Mouse (Mus musculus) kidney, embryonic 15.5 days (tissue): Measurements from ENCODE around the gene Laptm4a. TPM values are rescaled to one million over a fixed set of nuclear protein-coding genes. Genes with fewer than 3 reads are reported as not detected.

Experiments
- ATAC-seq: fragments of 200-750 bp; cut with Nextera tagmentation; replicated peaks from 2 replicates; pipeline ENCODE4 v1.8.0; 2017; ENCODE audit warnings: moderate TSS enrichment; ENCODE audit not compliant: low FRiP score
- H3K27ac ChIP-seq: fragments of 300-500 bp; sonication (generic); 2 replicates; pipeline ENCODE4 v1.5.1; 2015; ENCODE audit warnings: mild to moderate bottlenecking, inconsistent platforms
- H3K27me3 ChIP-seq: fragments of 300-500 bp; sonication (generic); 2 replicates; pipeline ENCODE4 v1.6.1; 2015; ENCODE audit warnings: inconsistent platforms
- H3K36me3 ChIP-seq: fragments of 300-500 bp; sonication (generic); 2 replicates; pipeline ENCODE4 v1.6.1; 2015; ENCODE audit warnings: inconsistent platforms
- H3K4me1 ChIP-seq: fragments of 300-500 bp; sonication (generic); 2 replicates; pipeline ENCODE4 v1.6.1; 2015; ENCODE audit warnings: inconsistent platforms
- H3K4me2 ChIP-seq: fragments of 300-500 bp; sonication (generic); 2 replicates; pipeline ENCODE4 v1.6.1; 2015; ENCODE audit warnings: moderate library complexity, mild to moderate bottlenecking, inconsistent platforms
- H3K4me3 ChIP-seq: fragments of 300-500 bp; sonication (generic); replicated peaks from 2 replicates; pipeline ENCODE4 v1.5.1; 2015; ENCODE audit warnings: mild to moderate bottlenecking, inconsistent platforms
- H3K9ac ChIP-seq: fragments of 300-500 bp; sonication (generic); 2 replicates; pipeline ENCODE4 v1.6.1; 2015; ENCODE audit warnings: mild to moderate bottlenecking, inconsistent platforms
- H3K9me3 ChIP-seq: fragments of 300-500 bp; sonication (generic); replicated peaks from 2 replicates; pipeline ENCODE4 v1.6.1; 2016; ENCODE audit warnings: inconsistent platforms
- WGBS: fragments of 180-500 bp; shearing (Covaris S2); methylation state at CpG from one replicate; pipeline ENCODE4 v1.1.7; 2015; ENCODE audit warnings: mixed read lengths; 5-methylcytosine and 5-hydroxymethylcytosine counted together
- polyA plus RNA-seq: library from polyadenylated mRNA; unstranded; fragments of >200 nt; fragmentation: Nextera tagmentation; extraction: Ambion mirVana; gene quantifications from 2 replicates; pipeline ENCODE4 v1.2.1, GENCODE M21; 2015

Laptm4a gene
- polyA plus RNA-seq, result 338 and 401 TPM in 2 replicates

DNA sequence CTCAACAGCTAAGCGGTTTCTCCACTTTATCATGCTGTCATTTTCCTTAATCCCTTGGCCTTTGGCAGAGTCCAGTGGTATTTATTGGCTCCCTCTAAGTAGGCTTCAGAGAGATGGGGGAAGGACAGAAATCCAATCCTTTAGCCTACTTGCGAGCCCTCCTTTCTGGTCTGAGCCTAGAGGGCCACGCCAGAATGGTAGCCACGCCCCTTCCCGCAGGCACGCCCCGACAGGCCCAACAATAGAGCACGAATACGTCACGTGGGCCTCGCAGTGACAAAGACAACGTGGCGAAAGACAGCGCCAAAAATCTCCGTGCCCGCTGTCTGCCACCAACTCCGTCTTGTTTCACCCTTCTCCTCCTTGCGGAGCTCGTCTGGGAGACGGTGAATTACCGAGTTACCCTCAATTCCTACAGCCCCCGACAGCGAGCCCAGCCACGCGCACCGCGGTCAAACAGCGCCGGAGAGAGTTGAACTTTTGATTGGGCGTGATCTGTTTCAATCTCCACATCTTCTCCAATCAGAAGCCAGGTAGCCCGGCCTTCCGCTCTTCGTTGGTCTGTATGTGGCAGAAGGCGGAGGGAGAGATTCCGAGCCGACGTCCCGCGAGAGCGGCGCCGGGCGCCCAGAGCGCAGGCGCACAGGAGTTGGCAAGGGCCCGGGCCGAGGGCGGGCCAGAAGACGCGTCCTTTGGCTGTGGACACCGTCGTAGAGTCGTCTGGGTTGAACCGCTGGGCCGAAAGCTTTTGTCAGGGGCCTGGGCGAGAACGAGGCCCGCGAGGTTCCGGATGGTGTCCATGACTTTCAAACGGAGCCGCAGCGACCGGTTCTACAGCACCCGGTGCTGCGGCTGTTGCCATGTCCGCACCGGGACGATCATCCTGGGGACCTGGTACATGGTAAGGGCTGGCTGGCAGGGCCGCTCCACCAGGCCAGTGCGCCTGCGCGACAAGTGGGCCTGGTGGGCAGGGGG is at the start of gene Laptm4a:
TSS of gene Laptm4a (plus strand) at position 271 of the 975 bp plus-strand sequence.
- WGBS, result under 1% methylated on average over 73 of the region's 73 CpGs
- ATAC-seq, result peak; percentile 99

DNA sequence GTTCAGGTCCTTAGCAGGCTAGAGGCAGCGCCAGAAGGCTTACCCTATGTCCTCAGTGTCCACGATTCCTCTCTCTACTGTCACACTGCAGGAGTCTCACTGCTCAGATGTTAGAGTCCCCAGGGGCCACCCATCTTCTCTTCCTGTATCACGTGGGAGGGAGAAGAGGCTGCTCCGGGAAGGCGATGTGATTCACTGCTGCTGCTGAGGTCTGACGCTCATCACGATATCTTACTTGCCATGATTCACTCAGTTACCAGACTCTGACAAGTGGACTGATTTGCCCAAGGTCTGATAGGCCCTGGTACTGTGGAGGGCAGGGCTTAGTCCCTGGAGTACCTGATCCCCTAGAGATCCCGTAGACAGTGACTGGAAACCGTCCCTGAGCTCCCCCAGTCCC is 45.9 kb upstream of the Laptm4a start:
- no peak for ATAC-seq
- Histone ChIP-seq H3K4me3 (no peak overlapping the region), H3K9ac (no peak overlapping the region), H3K36me3 (no peaks in the 10 kb centered on the region), H3K27me3 (no peaks in the 10 kb centered on the region), H3K27ac (no peak overlapping the region), H3K9me3 (no peaks in the 10 kb centered on the region), H3K4me1 (peaks cover 10% of the 10 kb centered on the region), H3K4me2 (no peak overlapping the region)
- 79% methylated on average over 9 of the region's 9 CpGs for WGBS

More for the DNA sequence above, at the start of gene Laptm4a:
- H3K9me3 ChIP-seq, result no peaks in the 10 kb centered on the region
- peaks cover 35% of the 10 kb centered on the region for H3K4me1 ChIP-seq
- H3K4me2 ChIP-seq, result peak within 1 kb of the TSS; percentile 69
- no peaks in the 10 kb centered on the region for H3K27me3 ChIP-seq
- H3K27ac ChIP-seq, result peak within 1 kb of the TSS; percentile 99
- H3K36me3 ChIP-seq, result peaks cover 14% of the 10 kb centered on the region; the same call in 1 of the 2 replicates
- peak within 1 kb of the TSS; percentile 76 for H3K4me3 ChIP-seq
- H3K9ac ChIP-seq, result peak within 1 kb of the TSS; percentile 86

DNA sequence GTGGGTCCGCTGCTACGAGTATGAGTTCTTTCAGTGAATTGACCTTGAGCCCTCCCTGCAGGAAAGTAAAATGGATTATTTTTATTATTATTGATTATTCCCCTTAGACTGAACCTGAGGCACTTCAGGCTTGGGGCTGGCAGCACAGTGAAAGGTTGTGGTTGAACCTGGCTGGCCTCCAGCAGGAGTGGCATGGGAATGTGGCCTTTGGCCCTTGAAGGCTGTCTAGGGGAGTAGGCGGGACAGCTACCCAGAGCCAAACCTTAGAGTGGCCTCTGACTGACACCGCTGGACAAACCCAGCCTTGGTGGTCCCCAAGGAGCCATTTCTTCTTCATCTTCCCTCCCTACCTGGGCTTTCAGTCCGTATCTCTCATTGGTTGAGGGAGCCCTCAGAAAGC is 44.6 kb upstream of the Laptm4a start:
- no peaks in the 10 kb centered on the region for H3K27me3 ChIP-seq
- no peak overlapping the region for H3K27ac ChIP-seq
- WGBS, result 67% methylated on average over 5 of the region's 5 CpGs
- H3K4me1 ChIP-seq, result peaks cover 10% of the 10 kb centered on the region
- no peaks in the 10 kb centered on the region for H3K9me3 ChIP-seq
- no peak overlapping the region for H3K4me3 ChIP-seq
- no peak overlapping the region for H3K9ac ChIP-seq
- ATAC-seq, result 0 out of 2 replicates have a peak, but pooled peaks have one; percentile 22
- no peak overlapping the region for H3K4me2 ChIP-seq
- no peaks in the 10 kb centered on the region for H3K36me3 ChIP-seq

DNA sequence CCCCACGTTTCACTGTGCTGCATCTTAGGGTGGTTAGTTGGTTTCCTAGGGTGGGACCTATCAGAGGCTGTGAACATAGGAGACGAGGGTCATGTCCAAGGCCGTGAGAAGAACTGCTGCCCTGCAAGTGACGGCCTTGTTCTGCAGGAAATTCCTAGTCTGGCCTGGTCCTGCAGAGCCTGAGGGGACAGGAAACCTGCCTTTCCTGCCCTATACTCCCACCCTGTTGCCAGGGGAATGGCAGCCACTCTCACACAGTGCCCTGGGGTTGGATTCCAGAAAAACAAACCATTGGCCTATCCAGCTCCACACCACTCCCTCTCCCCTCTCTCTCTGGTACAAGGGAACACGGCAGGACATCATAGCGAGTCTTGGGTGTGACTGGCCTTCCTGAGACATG is 44.1 kb upstream of the Laptm4a start:
- 64% methylated on average over 6 of the region's 6 CpGs for WGBS

DNA sequence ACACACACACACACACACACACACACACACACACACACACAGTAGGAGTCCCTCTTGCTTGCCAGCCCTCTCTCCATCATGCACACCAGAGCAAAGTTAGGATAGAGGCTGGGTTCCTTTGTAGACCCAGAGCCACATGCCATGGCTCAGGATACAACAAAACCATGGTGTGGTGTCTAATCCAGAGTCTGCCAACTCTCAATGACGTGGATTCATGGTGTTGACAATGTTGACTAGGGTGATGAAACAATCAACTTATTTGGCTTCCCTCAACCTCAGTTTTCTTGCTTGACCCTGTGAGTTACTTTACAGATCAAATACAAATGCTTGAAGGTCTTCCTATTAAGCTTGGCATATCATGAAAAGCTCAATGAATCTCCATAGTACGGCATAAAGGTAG is 42.7 kb upstream of the Laptm4a start:
- Histone ChIP-seq H3K27me3 (no peaks in the 10 kb centered on the region), H3K4me1 (peaks cover 10% of the 10 kb centered on the region), H3K9me3 (no peaks in the 10 kb centered on the region), H3K27ac (no peak overlapping the region), H3K9ac (no peak overlapping the region), H3K36me3 (no peaks in the 10 kb centered on the region), H3K4me2 (no peak overlapping the region), H3K4me3 (no peak overlapping the region)
- no peak for ATAC-seq
- WGBS, result 93% methylated on average over 2 of the region's 2 CpGs

More for the DNA sequence above, 44.1 kb upstream of the Laptm4a start:
- H3K9ac ChIP-seq, result no peak overlapping the region
- no peak overlapping the region for H3K4me3 ChIP-seq
- ATAC-seq, result 0 out of 2 replicates have a peak, but pooled peaks have one; percentile 31
- no peaks in the 10 kb centered on the region for H3K27me3 ChIP-seq
- no peak overlapping the region for H3K4me2 ChIP-seq
- no peaks in the 10 kb centered on the region for H3K36me3 ChIP-seq
- H3K27ac ChIP-seq, result no peak overlapping the region
- no peaks in the 10 kb centered on the region for H3K9me3 ChIP-seq
- H3K4me1 ChIP-seq, result peaks cover 10% of the 10 kb centered on the region

DNA sequence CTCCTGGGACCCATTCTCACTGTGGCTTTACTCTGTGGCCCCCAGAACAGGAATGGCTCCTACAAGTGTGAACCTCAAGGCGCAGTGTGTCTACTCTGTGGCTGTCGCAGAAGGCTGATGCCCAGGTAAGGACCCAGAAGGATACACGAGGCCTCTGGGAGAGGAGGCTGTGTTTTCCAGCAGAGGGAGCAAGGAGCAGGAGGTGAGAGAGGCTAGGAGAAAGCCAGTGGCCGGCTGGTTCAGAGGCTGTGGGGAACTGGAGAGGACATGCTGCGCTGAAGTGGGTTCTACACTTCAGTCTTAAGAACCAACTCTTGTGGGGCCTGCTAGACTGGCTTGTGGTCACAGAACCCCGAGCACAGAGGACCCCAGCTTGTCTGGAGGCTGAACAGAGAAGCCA is 42.1 kb upstream of the Laptm4a start:
- Histone ChIP-seq H3K4me2 (no peak overlapping the region), H3K9me3 (no peaks in the 10 kb centered on the region), H3K27me3 (no peaks in the 10 kb centered on the region), H3K4me1 (peaks cover 13% of the 10 kb centered on the region), H3K4me3 (no peak overlapping the region), H3K9ac (no peak overlapping the region), H3K27ac (no peak overlapping the region), H3K36me3 (no peaks in the 10 kb centered on the region)
- WGBS, result 62% methylated on average over 6 of the region's 6 CpGs
- no peak for ATAC-seq

DNA sequence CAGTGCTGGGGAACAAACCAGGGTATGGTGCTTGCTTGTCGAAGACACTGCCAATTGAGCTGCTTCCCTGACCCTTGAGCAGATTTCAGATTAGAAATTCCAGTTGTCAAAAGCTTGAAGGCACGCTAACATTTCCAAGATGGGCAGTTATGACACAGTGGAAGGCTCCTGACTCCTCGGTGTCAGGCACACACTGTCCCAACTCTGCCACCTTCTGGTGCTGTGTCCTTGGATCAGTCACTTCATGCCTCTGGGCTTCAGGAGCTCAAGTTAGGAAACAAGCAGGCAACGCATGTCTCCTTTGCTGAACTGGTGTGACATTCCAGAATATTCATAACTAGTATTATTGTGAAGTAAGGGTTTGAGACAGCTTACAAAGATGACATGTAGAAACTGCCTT is 39.7 kb upstream of the Laptm4a start:
- WGBS, result 58% methylated on average over 4 of the region's 4 CpGs
- Histone ChIP-seq H3K4me3 (no peak overlapping the region), H3K27ac (no peak overlapping the region)

DNA sequence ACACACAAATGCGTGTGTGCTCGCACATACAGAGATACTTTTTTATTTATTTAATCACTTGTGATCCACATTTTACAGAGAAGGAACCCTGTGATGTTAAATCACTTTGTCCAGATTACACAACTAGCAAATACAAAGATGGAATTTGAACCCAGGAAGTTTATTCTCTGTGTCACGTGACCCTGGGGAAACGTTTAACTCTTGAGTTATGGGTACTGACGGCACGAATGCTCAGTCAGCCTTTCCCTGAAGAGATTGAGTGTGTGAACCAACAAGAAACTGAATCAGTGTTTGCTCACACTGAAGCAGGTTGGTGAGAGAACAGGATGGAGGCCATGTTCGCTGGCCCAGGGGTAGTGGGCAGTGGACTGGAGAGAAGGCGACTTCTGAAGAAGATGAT is 39.1 kb upstream of the Laptm4a start:
- H3K9ac ChIP-seq, result no peak overlapping the region
- H3K9me3 ChIP-seq, result no peaks in the 10 kb centered on the region
- H3K4me1 ChIP-seq, result peaks cover 24% of the 10 kb centered on the region
- H3K27me3 ChIP-seq, result no peaks in the 10 kb centered on the region
- H3K4me2 ChIP-seq, result no peak overlapping the region
- H3K36me3 ChIP-seq, result no peaks in the 10 kb centered on the region
- ATAC-seq, result no peak
- WGBS, result 49% methylated on average over 8 of the region's 8 CpGs
- H3K27ac ChIP-seq, result no peak overlapping the region
- H3K4me3 ChIP-seq, result no peak overlapping the region

More for the DNA sequence above, 39.7 kb upstream of the Laptm4a start:
- Histone ChIP-seq H3K9me3 (no peaks in the 10 kb centered on the region), H3K9ac (no peak overlapping the region), H3K4me1 (peaks cover 29% of the 10 kb centered on the region), H3K27me3 (no peaks in the 10 kb centered on the region), H3K4me2 (no peak overlapping the region), H3K36me3 (no peaks in the 10 kb centered on the region)
- ATAC-seq, result no peak

DNA sequence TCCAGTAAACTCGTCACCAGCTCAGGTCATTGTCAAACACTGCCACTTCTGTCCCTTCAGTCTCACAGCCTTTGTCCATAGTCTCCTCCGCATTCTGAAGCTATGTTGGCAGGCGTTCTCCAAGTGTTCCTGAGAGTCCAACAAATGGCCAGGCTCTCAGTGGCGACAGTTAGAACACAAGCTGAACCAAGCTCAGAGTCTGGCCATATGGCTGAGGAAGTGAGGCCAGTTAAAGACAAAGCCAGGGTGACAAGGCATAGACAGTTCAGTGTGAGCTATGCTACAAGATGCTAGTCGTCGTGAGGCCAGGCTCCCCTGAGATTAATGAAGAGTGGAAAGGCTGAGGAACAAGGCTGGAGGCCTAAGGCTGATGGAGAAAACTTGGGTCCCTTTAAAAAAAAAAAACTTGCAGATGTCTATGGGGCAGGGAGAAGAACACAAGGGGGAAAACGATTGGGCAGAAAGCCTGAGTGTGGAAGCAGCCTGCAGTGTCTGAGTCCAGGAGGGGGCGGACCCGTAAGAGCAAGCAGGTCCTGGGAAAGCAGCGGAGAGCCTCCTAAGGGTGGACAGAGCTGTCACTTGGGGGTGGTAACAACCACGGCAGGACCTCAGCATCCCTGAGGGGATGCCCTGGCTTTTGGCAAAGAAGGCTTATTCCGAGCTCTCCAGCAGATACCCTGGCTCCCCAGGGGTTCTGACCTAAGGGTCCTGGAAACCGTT is 36.9 kb upstream of the Laptm4a start:
- Histone ChIP-seq H3K4me3 (peak overlapping the region; percentile 15; the same call in 1 of the 2 replicates), H3K9ac (no peak overlapping the region), H3K27ac (peak overlapping the region; percentile 54; the same call in 1 of the 2 replicates), H3K4me2 (peak overlapping the region; percentile 50), H3K27me3 (no peaks in the 10 kb centered on the region), H3K4me1 (peaks cover 21% of the 10 kb centered on the region), H3K36me3 (no peaks in the 10 kb centered on the region), H3K9me3 (no peaks in the 10 kb centered on the region)
- ATAC-seq, result no peak; the same call in 1 of the 2 replicates
- 22% methylated on average over 13 of the region's 13 CpGs for WGBS

DNA sequence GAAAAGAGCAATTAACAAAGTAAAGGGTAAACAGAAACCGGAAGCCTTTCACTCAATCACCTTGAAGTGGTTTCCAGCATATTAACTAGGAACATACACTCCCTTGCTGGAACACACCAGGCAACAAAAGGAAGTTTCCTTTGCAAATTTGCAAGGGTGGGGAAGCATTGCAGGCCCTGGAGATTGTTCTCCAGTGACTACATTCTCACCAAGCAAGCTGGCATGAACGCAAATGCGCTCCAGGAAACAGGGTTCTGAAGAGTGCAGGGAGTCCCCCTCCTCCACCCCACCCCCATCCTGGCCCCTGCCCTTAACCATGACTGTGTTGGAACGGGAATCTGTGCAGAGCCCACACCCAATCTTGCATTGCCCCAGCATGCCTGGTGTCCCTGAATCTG is 36.3 kb upstream of the Laptm4a start:
- peak overlapping the region; percentile 50 for H3K4me2 ChIP-seq
- peak; percentile 28; the same call in 1 of the 2 replicates for ATAC-seq
- H3K4me1 ChIP-seq, result peaks cover 21% of the 10 kb centered on the region
- peak overlapping the region; percentile 15; the same call in 1 of the 2 replicates for H3K4me3 ChIP-seq
- H3K9ac ChIP-seq, result 0 out of 2 replicates have a peak overlapping the region, but pooled peaks have one; percentile 14
- WGBS, result 7% methylated on average over 4 of the region's 4 CpGs
- no peaks in the 10 kb centered on the region for H3K27me3 ChIP-seq
- peak overlapping the region; percentile 54 for H3K27ac ChIP-seq
- H3K36me3 ChIP-seq, result no peaks in the 10 kb centered on the region
- no peaks in the 10 kb centered on the region for H3K9me3 ChIP-seq

DNA sequence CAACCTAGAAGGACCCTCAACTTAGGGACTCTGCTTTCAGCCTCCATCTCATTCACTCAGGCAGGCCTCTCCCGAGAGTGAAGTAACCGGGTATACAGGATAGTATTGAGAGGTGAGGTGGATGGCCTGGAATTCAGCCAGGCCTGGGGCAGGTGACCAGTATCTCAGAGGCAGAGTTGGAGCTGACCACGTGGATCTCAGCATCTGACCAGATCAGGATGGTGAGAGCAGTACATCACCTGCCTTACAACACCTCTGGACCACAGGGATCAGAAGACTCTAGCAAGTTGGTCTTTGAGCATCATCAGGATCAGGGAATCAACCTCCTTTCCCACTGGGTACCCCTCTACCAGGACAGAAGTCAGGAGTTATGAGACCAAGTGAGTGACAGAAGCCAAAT is 35.5 kb upstream of the Laptm4a start:
- 71% methylated on average over 3 of the region's 3 CpGs for WGBS
- no peak overlapping the region for H3K4me3 ChIP-seq
- H3K4me2 ChIP-seq, result no peak overlapping the region
- no peaks in the 10 kb centered on the region for H3K36me3 ChIP-seq
- H3K9me3 ChIP-seq, result no peaks in the 10 kb centered on the region
- H3K9ac ChIP-seq, result no peak overlapping the region
- H3K27me3 ChIP-seq, result no peaks in the 10 kb centered on the region
- no peak overlapping the region for H3K27ac ChIP-seq
- peaks cover 21% of the 10 kb centered on the region for H3K4me1 ChIP-seq
- no peak for ATAC-seq

DNA sequence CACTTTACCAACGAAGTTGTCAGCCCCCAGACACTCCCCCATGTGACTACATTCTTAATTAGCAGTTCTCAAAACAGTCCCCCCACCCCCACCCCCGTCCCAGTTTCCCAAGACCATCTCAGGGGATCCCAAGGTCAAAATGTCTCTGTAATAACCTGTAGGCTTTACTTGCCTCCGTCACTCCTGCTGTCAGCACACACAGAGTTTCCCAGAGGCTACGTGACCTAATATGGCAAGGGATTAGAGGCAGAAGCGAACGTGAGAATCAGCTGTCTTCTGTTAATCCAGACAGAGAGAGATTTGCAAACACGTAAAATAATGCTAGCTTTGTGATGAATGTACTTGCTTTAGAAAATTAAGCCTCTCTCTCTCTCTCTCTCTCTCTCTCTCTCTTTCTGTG is 33.0 kb upstream of the Laptm4a start:
- Histone ChIP-seq H3K9ac (no peak overlapping the region), H3K9me3 (no peaks in the 10 kb centered on the region), H3K4me2 (no peak overlapping the region), H3K27ac (no peak overlapping the region), H3K4me1 (peaks cover 30% of the 10 kb centered on the region), H3K36me3 (no peaks in the 10 kb centered on the region), H3K4me3 (no peak overlapping the region), H3K27me3 (no peaks in the 10 kb centered on the region)
- no peak for ATAC-seq
- WGBS, result 51% methylated on average over 7 of the region's 7 CpGs
